Mouse (Mus musculus) B cell, adult 2 months (primary cell): Measurements from ENCODE around the gene Cox19.

Experiments
- DNase-seq, 2 experiments: peaks; one replicate each; pipeline ENCODE4 v3.0.0; 2022

Cox19 gene

DNA sequence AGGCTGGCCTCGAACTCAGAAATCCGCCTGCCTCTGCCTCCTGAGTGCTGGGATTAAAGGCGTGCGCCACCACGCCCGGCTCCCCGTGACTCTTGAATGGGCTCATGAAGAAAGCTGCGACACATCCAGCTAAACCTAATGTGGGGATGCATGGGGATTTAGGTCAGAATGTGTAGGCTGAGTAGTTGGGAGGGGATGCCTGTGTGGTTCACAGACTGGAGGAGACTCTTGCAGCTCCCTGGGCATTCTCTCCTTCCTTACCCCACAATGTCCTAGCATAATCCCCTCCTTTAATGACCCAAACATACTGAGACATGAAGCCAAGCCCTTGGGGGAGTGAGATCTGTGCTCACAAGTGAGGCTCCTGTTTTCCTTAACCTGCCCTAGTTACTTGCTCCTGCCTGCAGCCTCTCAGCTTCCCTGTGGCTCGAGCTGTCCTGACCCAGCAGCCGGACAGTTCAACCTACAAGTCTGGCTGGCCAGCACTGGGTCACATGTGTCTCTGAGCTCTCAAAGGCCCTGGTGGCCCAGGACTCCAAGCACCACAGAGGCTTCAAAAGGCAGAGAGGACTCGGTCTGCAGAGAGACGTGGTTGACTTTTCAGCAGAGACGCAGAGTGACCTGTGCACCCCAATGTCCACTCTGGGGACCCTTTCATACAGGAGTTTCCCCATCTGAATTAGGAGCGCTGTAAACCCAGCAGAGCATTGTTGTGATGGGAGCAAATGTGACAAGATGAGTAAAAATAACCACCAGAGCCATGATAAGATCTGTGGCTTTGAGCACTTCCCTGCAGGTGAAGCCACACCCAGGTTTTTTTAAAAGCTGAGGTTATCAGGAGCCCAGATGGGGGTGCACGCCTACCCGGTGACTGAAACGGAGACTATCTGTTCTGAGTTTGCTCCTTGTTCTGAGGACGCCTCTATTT, 30.6 kb upstream of the Cox19 start:
- peak; percentile 56 to 65 for DNase-seq

DNA sequence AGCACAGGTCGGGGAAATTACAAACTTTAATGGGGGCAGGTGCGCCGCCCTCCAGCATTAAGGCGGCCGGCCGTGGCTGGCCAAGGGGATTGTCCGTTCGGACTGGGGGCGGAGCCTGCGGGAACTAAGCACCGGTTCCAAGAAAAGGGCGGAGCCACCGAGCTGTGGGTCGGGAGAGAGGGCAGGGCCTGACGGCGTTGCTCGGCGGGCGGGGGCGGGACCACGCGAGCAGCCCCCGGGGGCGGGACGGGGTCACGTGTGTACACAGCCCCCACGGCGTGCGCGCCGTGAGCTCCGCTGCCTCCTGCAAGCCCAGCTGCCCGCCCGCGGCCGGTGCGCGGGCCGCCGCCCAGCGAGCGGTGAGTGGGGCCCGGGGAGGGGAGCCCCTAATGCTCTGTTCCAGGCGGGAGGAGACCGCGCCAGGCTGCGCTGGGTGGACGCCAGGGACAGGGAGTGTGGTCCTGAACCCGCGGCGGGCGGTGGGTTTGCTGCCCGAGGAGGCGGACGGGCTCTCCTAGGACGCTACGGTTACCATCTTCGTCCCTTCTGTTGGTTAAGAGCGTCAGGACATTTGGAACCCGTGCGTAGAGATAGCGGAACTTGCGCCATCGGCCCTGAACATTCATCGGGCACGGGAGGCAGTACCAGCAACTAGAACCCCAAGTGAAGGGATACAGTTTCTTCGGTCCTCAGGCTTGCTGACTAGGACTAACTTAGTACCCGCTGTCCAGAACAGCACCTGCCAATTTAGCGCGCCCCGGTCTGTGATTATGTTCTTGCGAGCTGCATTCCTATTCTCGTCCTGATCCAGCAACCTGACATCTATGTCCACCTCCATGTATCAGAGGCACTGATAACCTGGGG, 29.4 kb upstream of the Cox19 start:
- DNase-seq = peak; percentile 69

DNA sequence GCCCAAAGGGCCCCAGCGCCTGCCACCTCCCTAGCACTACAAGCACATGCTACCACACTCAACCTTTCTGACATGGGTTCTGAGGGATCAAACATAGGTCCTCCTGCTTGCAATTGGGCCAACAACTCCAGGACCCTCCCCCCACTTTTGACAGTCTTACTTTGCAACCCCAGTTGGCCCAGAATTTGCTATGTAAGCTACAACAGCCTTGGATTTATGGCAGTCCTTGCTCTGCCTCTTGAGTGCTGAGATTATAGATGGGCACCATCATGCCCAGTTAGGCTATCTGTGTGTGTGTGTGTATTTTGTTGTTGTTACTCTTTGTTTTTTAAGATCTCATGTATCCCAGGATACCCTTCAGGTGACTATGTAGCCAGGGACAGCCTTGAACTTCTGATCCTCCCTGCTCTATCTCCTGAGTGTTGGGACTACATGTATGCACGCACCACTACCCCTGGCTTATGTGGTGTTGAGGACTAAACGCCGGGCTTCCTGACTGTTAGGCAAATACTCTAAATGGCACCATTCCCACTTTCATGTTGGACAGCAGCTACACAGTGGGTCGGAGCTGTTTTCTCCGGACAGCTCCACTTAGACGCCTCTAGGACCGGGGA, 28.7 kb upstream of the Cox19 start:
- no peak for DNase-seq

DNA sequence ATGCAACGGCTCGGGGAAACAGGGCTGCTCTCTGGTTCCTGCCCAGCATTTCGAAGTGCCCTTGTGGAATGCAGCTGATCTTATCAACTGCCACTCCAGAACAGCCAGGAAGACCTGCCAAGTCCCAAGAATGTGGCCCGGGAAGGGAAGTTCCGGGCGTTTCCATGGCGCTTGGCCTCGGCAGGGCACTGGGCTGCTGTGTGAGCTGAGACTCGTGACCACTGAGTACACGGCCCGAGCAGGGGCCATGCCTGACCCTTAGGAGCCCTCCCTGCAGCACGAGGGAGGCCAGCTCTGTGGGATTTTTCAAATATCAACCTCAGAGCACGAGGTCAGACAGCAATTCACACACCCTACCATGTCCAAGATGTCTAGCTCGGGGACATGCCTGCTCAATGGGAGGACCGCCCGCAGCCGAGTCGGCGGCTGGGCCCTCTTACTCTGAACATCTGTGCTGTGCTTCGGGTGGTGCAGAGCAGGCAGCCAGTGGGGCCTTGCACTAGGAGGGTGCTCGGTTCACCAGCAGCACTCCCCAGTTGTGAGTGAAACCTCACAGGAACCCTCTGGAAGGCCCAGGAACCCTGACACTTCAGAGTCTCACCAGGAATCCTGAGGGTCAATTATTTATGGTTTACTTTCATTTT, 27.9 kb upstream of the Cox19 start:
- no peak for DNase-seq

DNA sequence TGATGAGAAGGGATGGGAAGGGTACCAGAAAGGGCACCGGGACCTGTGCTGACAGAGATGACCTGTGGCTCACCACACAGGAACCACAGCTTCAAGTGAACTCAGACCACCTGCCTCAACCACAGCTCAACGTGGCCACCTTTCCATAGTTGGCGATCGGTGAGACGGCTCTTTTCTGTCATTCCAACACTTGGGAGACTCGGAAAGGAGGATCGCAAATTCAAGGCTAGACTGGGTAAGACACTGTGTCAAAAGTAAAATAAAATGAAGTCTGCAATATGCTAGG, 27.0 kb upstream of the Cox19 start:
- no peak for DNase-seq

DNA sequence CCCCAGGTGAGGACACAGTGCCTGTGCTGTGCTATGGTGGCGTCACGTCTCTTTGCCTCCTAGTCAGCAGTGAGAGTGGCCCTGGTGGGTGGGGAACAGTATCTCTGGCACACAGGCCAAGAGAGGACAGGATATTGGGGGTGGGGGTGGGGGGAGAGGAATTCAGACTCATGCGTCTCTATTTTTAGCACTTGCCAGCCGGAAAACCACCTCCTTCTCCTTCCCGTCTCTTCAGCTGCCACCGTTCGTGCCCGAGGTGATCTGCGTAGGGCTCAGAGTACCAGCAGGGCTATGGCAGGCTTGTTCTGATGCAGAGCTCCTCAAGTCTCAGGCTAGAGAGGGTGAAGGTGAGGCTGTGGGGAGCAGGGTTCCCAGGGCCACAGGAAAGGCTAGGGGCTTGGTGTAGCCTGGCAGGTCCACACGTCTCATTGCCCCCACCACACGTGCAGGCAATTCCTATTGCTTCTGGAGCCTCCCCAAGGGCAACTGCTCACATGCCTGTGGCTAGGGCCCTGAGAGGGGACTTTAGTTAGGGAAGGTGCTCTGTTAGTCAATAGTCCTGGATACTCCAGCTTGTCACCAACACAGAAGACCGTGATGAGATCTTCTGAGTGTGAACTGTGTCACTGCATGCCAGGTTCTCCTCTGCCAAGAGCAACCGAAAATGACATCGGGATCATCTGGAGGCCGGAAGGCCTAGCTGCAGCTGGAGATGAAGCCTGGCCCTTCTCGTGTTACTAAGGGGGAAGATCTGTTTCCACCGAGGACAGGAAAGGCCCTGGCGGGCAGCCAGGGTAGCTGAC, 26.5 kb upstream of the Cox19 start, which contains the start of gene Gpr146:
Gpr146 (plus strand) TSS at position 230 of the 803 bp plus-strand sequence.
- DNase-seq = peak in 1 of 2 experiments; percentile 43

DNA sequence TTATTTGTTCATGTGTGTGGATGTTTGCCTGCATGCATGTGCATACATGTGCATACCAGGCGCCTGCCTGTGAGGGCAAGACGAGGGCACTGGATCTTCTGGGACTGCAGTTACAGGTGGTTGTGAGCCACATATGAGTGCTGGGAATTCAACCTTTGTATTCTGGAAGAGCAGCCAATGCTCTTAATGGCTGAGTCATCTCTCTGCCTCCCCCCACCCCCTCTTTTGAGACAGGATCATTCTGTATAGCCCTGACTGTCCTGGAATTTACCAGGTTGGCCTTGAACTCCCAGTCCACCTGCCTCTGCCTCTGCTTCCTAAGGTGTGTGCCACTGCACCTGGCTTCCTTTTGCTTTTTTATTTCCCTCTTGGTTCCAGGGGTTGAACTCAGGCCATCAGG, 23.6 kb upstream of the Cox19 start:
- no peak for DNase-seq

DNA sequence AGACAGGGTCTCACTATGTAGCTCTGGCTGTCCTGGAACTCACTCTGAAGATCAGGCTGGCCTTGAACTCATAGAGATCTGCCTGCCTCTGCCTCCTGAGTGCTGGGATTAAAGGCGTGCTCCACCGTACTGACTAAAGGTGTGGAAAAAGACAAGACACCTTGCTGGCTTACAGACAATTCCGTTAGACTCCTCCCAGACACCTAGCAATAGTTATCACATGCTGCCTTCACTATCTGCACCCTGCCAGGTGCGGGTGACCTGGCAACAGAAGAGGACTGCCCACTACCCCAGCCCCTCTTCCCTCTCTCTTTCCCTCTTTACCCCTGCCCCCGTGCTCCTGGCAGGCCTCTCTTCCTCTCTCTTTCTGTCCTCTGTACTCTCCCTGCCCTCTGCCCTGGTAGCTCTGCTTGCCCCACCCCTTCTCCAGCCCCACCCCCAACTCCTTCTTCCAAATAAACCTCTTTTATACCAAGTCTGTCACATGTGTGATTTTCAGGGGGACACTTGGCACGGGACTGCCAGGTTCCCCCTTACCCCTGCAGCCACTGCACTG, 22.7 kb upstream of the Cox19 start:
- DNase-seq = no peak

DNA sequence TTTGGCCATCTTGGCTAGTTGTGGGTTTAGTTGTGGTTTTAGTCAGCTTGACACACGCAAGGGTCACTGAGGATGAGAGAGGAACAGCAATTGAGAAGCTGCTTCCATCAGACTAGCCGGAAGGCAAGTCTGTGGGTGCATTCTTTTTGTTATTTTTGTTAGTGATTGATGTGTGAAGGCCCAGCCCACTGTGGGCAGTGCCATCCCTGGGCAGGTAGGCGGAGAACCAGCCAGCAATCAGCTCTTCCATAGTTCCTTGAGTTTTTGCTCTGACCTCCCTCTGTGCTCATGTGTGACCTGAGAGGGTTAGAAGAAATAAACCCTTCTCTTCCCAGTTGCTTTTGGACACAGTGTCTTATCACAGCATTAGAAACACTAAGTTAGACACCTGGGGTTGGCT, 21.9 kb upstream of the Cox19 start:
- DNase-seq = no peak

DNA sequence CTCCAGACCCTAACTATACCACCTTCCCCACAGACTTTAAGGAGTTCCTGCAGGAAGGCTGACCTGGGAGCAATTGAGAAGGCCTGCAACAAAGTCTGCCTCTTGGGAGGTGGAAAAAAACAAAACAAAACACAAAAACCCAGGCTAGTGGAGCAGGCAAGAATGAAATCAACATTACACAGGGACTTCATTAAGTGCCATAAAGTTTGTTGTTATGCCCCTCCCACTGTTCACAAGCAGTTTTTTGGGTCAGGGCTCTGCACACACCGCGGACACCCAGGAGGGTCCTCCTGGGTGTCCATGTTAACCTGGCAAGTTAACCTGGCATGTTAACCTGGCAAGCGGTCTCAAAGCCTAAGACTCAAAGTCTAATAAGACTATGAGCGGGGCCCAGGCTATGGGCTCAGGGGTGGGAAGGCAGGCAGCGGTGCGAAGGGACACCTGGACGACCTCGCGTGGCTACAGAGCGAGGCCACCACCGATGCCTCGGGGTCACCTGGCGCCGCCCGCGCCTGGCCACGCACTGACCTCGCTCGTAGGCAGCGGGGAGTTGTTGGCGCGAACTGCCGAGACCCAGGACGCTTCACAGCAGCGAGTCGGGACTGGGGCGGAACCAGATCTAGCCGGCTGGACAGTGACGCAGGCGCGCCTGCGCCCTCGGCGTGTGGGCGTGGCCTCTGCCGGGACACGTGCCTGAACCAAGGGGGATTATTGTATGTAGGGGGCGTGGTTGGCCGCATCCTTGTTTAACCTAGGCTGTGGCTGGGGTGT, 20.6 kb upstream of the Cox19 start:
- peak; percentile 96 for DNase-seq

DNA sequence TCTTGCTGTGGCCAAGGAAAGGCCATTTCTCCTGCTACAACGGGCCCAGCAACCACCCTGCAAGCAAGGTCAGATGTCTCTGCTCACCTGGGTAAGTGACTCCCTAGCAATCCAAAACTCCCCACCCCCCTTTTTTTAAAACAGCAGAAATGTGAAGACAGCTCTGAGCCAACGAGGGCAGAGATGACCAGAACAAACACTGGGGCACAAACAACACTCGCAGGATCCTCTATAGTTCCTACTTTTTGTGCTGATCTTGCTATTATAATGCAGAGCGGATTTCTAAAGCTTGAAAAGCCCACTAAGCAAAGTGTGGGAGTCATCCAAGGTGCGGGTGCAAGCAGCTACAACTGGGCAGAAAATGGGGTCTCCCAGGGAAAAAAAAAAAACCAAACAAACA, 19.9 kb upstream of the Cox19 start:
- no peak for DNase-seq

DNA sequence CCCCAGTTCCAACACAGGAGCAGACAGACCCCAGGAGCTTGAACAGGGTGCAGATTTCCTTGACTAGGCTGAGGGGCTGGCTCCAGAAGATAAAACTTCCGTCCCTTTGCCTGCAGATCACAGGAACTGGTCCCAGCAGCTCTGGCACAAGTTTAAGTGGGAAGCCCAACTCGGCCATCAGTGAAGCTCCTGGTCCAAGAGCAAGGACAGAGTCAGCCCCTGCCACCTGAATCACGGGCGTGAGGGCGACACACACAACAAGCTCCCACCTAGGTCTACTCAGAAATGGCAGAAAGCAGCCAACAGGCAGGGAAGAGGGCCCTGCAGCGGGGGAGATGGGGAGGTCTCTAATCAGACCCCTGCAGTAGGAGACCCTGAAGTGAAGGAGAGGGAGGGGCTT, 19.1 kb upstream of the Cox19 start:
- no peak for DNase-seq

DNA sequence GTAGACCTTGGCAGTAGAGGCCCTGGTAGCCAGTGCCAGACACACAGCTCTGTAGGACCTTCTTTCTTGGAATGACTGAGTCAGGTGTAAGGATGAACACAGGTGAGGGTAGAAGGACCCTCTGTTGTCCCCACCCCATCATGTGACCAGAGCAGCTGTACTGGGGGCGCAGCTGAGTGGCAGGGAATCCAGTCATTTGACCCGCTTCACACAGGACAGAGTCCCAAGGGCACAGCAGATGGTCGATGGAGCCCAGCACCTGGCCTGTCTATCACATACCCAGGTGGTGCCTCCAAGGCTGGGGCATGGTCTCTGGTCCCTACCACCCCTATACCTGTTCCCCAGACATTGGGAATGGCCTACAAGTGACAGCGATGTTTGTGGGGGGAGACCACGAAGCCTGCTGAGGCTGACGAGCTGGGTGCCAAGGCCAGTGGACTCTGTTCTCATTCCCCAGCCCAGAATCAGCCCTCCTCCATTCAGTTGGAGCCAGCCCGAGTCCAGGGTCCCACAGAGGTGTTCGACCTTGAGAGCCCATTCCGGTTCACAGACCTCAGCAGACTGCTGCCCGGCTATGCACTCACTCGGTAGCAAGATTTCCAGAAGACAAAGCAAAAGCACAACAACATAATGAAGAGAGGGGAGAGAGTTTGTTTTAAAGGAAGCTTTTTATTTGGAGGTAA, 17.6 kb upstream of the Cox19 start:
- no peak for DNase-seq

DNA sequence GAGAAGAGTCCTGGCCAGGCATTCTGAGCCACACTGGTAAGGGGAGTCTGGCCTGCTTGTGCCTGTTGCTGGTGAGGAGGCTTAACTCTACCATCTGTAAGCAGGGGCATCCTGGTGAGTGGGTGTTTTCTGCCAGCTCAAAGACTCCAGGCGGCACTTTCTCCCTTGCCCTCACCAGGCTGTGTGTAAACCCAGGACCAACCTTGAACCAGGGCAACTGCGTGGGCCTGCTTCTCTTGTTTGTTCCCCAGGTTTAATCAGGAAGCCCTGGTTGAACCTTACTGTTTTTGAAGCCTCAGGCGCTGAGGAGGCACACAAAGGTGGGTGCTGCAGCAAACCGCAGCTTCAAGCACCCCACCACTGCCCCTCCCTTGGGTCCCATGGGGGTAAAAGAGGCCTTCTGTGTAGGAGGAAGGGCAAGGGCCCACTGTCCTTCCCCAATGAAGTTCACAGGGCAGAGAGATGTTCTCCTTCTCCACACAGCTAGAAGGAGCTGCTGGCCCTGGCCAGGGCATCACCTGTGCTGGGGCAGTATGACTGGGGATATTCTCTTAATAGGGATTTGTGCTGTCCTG, 16.8 kb upstream of the Cox19 start:
- peak; percentile 68 to 76 for DNase-seq

DNA sequence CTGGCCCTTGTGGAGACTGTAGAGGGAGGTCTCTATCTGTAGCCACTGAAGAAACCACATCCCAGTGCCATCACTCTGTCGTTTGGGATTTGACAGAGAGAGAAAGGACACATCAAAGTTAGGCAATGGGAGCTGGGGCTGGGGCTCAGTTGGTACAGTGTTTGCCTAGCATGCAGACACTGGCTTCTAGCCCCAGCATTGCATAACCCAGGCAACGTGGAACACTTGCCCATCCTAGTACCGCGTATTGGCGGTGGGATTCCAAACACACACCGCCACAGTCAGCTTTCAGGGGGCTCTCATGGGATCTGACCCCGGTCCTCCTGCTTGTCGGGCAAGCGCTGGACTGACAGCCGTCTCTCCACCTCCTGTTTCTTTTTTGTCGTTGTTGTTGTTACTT, 15.3 kb upstream of the Cox19 start:
- no peak for DNase-seq

DNA sequence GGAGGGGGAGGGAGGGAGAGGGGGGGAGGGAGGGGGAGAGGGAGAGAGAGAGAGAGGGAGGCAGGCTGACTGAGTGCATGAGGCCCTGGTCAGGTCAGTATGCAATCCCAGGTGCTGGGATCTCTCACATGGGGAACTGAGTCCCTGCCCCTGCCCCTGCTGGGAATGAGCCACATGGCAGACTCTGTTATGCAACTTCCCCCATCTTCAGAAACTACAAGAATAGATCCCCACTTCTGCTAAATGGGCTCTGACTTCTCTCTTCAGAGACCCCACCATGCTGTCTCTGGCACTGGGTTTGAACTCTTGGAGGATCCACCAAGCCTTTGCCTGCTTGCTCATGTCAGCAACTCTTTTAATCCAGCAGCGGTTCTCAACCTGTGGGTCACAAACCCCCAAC, 14.6 kb upstream of the Cox19 start:
- DNase-seq = peak in 1 of 2 experiments; percentile 37

DNA sequence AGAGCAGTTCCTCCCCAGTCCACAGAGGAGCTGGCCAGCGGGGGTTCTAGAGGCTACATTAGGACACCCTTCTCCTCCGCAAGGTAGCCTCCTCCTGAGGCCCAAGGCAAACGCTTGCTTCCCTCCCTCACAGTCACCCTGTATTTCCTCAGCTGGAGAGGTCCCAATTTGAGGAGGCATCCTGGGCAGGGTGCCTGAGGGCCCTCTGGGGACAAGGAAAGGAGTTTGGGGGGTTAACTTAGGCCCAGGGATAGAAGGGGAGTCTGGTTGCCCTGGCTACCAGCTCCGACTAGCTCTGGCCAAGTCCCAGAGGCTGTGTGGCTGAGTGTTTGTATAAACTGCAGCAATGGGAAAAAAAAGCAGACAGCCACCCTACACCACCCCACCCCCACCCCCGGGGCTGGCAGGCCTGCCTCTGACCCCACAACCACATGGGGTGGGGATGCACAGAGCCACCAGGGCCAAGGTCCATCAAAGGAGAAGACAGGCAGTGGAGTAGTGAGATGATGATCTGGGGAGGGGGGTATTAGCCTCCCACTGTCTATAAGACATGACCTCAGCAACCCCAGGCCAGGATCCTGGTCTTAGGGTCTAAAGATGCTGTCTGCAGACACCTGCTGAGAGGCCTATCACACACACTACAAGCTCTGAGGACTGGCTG, 13.8 kb upstream of the Cox19 start:
- DNase-seq = no peak

DNA sequence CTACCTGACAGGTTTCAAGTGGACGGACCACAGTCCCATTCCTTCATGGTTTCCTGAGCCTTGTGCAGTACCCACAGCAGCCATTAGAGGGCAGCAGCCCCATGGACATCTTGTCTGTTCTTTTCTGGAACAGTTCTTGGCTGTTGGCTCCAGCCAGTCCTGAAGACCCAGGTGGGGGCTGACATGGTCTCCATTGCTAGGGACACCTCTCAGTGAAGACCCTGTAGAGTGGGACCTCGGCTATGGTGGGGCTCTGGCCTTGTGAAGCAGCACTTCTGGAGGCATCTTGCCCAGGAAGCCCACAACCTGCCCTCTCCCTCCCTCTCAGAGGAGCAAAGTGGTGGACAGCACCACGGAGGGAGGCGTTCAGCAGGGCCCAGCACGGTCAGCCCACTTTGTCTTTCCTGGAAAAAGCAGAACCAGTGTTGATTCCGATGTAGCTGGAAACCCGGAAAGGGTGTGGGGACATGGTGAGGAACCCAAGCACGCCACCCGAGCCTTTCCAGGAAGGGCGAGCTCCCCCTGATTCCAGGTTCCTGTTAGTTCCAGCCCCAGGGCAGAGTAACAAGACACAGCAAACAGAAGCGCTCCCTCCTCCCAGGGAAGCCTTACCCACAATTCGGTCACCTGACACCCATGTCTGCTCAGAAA, 13.2 kb upstream of the Cox19 start:
- DNase-seq = peak; percentile 92 to 93

DNA sequence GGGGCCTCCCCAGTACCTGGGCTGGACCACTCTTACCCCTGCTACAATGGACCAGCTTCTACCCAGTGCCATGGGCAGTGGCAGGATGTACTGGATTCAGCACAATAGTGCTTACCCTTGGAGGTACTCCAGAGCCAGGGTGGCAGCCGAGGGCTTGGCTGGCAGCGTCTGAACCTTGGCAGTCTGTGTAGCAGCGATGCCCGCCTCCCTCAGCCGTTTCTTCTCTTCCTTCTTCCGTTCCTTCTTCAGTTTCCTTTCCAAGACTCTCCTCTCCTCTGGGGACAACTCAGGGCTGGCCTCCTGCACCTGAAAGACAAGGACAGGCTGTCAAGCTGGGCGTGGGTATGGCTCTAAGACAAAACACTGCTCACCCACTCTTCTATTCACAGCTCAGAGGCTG, 12.6 kb upstream of the Cox19 start:
- DNase-seq = no peak
